Mouse (Mus musculus): ENCODE data around the gene Olfr547.
"Not testable (repeated sequence)": the region's sequence is repeated elsewhere in the genome, so short reads cannot be mapped to it uniquely, and the experiment has no call there.

Gene Olfr547

GRCm38 (mm10) chr7:102534449-102534848 is at the start of gene Olfr547:
Gene Olfr547, plus strand, starts transcription at chr7:102534749.
- no peak for DNase-seq (ENCODE audit: inconsistent ontology term)

DNA sequence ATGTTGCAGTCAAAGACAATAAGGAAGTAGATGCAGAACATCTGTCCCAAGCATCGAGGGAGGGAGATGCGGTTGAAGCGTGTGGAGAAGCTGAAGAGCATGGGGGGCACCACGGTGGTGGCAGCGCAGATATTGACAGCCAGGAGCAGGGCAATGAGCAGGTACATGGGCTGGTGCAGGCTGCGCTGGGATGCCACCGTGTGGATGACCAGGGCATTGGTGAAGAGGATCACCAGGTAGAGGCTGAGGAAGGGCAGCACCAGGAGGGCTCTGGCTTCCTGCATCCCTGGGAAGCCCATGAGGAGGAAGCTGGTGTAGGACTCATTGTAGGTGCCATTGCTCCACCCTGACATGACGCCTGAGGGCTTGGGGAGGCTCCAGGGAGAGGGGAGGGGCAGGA is 49.8 kb upstream of the Olfr547 start:
- DNase-seq (ENCODE audit: inconsistent ontology term), result not testable (repeated sequence)

DNA sequence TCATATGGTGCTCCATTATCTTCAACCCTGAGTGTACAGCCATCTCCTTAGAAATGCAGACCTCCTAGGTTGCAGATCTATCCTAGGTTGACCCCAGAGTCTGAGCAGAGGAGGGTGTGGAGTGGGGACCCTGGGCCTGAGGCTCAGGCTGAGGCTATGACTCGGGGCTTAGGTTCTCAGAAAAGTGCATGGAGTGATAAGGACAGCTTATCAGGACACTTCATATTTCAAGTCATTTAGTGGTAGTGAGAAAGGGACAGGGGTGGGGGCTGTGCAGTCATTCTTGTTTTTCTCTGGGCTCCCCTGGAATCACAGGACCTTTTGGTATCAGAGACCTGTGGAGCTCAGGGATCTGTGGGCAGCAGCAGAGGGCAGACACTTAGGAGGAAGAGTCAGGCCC is 48.4 kb upstream of the Olfr547 start:
- DNase-seq (ENCODE audit: inconsistent ontology term), result no peak

GRCm38 (mm10) chr7:102488161-102488560 is 46.4 kb upstream of the Olfr547 start, which contains the start of gene Olfr544:
Gene Olfr544, minus strand, starts transcription at chr7:102488313.
- no peak for DNase-seq (ENCODE audit: inconsistent ontology term)

- not testable (repeated sequence) for DNase-seq (ENCODE audit: inconsistent ontology term)
Measured at GRCm38 (mm10) chr7:102494416-102494815, 40.1 kb upstream of the Olfr547 start.

- no peak for DNase-seq (ENCODE audit: inconsistent ontology term)
Measured at GRCm38 (mm10) chr7:102499473-102499872, 35.1 kb upstream of the Olfr547 start, which contains the start of gene Olfr545. Gene Olfr545, minus strand, starts transcription at chr7:102499573.

DNA sequence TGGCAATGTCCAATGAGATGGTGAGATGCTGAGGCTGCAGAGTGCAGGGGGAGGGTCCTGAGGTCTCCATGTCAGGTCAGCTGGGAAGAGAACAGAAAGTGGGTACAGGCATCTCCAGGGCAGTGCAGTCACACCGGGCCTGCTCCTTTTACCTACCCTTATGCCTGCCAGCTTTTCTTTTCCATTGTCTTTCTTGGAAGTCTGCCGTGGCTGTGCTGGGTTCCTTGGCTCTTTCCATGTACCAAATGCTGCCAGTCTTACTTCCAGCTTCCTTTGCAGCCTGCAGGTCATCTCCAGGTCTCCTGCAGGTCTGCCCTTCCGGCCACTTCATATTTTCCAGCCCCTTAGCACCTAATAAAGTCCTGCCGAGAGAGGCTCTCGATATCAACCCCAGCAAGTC is 32.6 kb upstream of the Olfr547 start:
- DNase-seq (ENCODE audit: inconsistent ontology term), result no peak

- DNase-seq (ENCODE audit: inconsistent ontology term), result peak; percentile 69
Measured at GRCm38 (mm10) chr7:102506848-102507247, 27.7 kb upstream of the Olfr547 start.

GRCm38 (mm10) chr7:102508066-102508465 is 26.5 kb upstream of the Olfr547 start:
- DNase-seq (ENCODE audit: inconsistent ontology term), result no peak

GRCm38 (mm10) chr7:102508666-102509065 is 25.9 kb upstream of the Olfr547 start:
- DNase-seq (ENCODE audit: inconsistent ontology term), result no peak

- no peak for DNase-seq (ENCODE audit: inconsistent ontology term)
Measured at GRCm38 (mm10) chr7:102509726-102510125, 24.8 kb upstream of the Olfr547 start.

GRCm38 (mm10) chr7:102511927-102512326 is 22.6 kb upstream of the Olfr547 start:
- no peak for DNase-seq (ENCODE audit: inconsistent ontology term)

- DNase-seq (ENCODE audit: inconsistent ontology term), result peak; percentile 89
Measured at GRCm38 (mm10) chr7:102512814-102513435, 21.6 kb upstream of the Olfr547 start.

GRCm38 (mm10) chr7:102514144-102514543 is 20.4 kb upstream of the Olfr547 start:
- no peak for DNase-seq (ENCODE audit: inconsistent ontology term)

GRCm38 (mm10) chr7:102516261-102517050 is 18.1 kb upstream of the Olfr547 start:
- DNase-seq (ENCODE audit: inconsistent ontology term), result peak; percentile 65

DNA sequence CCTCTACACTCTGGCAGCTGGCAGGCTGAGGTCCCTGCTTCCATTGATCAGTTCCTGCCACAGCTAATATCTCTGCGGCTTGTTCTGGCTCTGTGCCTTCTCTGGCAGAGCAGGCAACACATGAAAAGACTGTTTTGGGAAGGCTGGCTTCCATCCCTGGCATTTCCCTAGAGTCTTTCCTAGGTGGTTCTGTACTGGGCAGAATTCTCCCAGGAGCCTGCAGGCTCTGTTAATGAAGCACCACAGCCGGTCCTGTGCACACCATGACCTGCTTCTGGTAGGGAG is 17.6 kb upstream of the Olfr547 start:
- no peak for DNase-seq (ENCODE audit: inconsistent ontology term)

- DNase-seq (ENCODE audit: inconsistent ontology term), result no peak
Measured at GRCm38 (mm10) chr7:102529052-102529451, 5.5 kb upstream of the Olfr547 start.

- DNase-seq (ENCODE audit: inconsistent ontology term), result no peak
Measured at GRCm38 (mm10) chr7:102540596-102540995, 6.0 kb downstream of the Olfr547 start, which contains the start of gene Olfr548-ps1. Gene Olfr548-ps1, plus strand, starts transcription at chr7:102540896.

DNA sequence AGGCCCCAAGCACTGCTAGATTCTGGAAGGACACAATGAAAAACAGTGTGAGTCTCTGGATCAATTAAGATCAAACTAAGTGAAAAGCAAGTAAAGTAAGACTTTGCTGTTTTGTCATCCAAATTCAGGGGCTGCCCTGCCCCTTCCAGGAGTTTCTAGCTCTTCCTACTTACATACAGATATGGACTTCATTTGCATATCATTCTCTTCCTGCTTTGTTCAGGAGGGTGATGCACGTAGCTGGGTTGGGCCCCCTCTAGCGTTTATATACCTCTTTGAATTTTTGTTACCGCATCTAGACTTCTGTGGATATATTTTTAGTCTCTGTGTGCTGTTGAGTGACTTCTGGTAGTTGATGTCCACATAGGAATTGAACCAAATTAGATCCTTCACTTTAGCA is 6.7 kb downstream of the Olfr547 start:
- no peak for DNase-seq (ENCODE audit: inconsistent ontology term)

- no peak for DNase-seq (ENCODE audit: inconsistent ontology term)
Measured at GRCm38 (mm10) chr7:102549570-102549969, 15.0 kb downstream of the Olfr547 start, which contains the start of gene Olfr549. Gene Olfr549, plus strand, starts transcription at chr7:102549870.

GRCm38 (mm10) chr7:102553279-102553678 is 18.7 kb downstream of the Olfr547 start:
- DNase-seq (ENCODE audit: inconsistent ontology term), result no peak

DNA sequence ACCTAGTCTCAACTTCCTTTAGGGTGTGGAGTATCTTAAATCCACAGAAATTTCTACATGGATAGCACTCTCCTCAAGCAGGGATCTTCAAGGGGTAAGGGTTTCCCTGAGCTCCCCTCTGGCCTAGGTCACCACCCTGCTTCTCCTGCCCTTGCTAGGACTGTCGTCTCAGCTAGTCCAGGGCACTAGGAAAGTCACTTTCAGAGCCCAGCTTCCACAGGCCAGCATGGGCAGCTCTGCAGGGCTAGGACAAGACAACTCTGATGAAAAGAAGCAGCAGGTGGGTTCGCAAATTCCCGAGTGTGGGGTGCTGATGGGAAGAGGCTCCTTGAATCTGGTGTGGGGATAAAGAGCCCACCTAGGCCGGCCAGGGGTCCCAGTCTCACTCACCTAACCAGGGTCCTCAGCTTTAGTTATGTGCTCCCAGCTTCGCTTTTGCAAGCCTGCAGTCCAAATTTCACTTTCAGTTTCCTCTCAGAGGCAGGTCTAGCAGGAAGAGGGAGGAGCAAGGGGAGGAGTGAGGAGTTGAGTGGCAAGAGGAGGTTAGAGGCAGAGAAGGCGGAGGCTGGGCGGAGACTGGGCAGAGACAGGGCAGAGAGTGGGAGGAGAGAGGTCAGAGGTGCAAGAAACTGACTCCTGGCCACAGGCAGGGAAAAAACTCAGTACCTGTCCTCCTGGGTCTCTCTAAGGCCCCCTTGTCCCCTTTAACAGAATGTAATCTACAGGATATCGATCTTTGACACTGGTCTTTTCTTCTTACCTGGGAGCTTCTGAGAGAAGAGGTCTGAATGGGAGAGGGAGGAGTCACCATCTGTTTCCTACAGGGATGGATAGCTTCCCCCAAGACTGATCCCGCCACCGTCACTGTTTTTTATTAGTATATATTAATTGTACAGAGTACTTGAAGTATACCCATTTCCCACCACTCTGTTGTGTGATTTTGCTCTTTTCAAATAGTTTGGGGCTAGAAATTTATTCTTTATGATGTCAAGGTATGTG is 30.7 kb downstream of the Olfr547 start, which contains the start of gene Trim21:
Trim21 (minus strand) TSS at position 488 of the 999 bp plus-strand sequence.
- DNase-seq (ENCODE audit: inconsistent ontology term), result peak; percentile 86
